Mouse (Mus musculus) embryo, embryonic 10 days (tissue): ENCODE measurements around the gene Scrn2.
A peak's percentile ranks its signal among the peaks of the same experiment; 100 is the strongest.

Source experiments
- DNase-seq: peaks from one replicate; pipeline ENCODE4 v3.0.0-alpha.2; 2015; ENCODE audit warnings: low spot score

Scrn2 gene

GRCm38 (mm10) chr11:97029686-97030417, at the start of gene Scrn2:
TSS of gene Scrn2 (plus strand) at chr11:97029938.
- DNase-seq: peak; percentile 96

GRCm38 (mm10) chr11:96980021-96980420, 49.7 kb upstream of the Scrn2 start:
- DNase-seq: no peak

GRCm38 (mm10) chr11:96981461-96981860, 48.3 kb upstream of the Scrn2 start:
- no peak for DNase-seq

GRCm38 (mm10) chr11:96982355-96982754, 47.4 kb upstream of the Scrn2 start:
- peak; percentile 90 for DNase-seq

GRCm38 (mm10) chr11:96982859-96983258, 46.9 kb upstream of the Scrn2 start, which contains the start of gene Sp2:
TSS of gene Sp2 (minus strand) at chr11:96982959.
- DNase-seq: no peak

- DNase-seq: no peak
These were observed 44.8 kb upstream of the Scrn2 start for GRCm38 (mm10) chr11:96984903-96985302.

GRCm38 (mm10) chr11:96986463-96986862, 43.3 kb upstream of the Scrn2 start:
- no peak for DNase-seq

GRCm38 (mm10) chr11:96987873-96988655, 41.7 kb upstream of the Scrn2 start:
- peak; percentile 55 for DNase-seq

GRCm38 (mm10) chr11:96991501-96991900, 38.2 kb upstream of the Scrn2 start:
- DNase-seq: no peak

GRCm38 (mm10) chr11:96992722-96993311, 36.9 kb upstream of the Scrn2 start:
- peak; percentile 62 for DNase-seq

GRCm38 (mm10) chr11:96995031-96995430, 34.7 kb upstream of the Scrn2 start:
- peak; percentile 44 for DNase-seq

GRCm38 (mm10) chr11:96995836-96996772, 33.6 kb upstream of the Scrn2 start:
- no peak for DNase-seq

GRCm38 (mm10) chr11:96996773-96997379, 32.9 kb upstream of the Scrn2 start:
- no peak for DNase-seq

GRCm38 (mm10) chr11:96997380-96997956, 32.3 kb upstream of the Scrn2 start:
- DNase-seq: peak; percentile 75

GRCm38 (mm10) chr11:97003170-97003569, 26.6 kb upstream of the Scrn2 start:
- no peak for DNase-seq

- no peak for DNase-seq
These were observed 22.5 kb upstream of the Scrn2 start for GRCm38 (mm10) chr11:97007093-97007794.

GRCm38 (mm10) chr11:97009198-97009790, 20.4 kb upstream of the Scrn2 start:
- no peak for DNase-seq

- no peak for DNase-seq
These were observed 16.5 kb upstream of the Scrn2 start, which contains the start of gene Sp6 for GRCm38 (mm10) chr11:97013121-97013670. TSS of gene Sp6 (plus strand) at chr11:97013394.
